Mouse (Mus musculus) heart, embryonic 11.5 days (tissue): ENCODE results near the gene Ywhag. TPM values are rescaled to one million over a fixed set of nuclear protein-coding genes. Genes with fewer than 3 reads are reported as not detected.

ENCODE experiments used
- ATAC-seq: fragments of 200-750 bp; cut with Nextera tagmentation; replicated peaks from 2 replicates; pipeline ENCODE4 v1.8.0; 2017; ENCODE audit warnings: moderate library complexity; ENCODE audit not compliant: insufficient number of reproducible peaks, low FRiP score, low TSS enrichment
- H3K27ac ChIP-seq: fragments of 300-500 bp; sonication (generic); 2 replicates; pipeline ENCODE4 v1.5.1; 2014; ENCODE audit warnings: mild to moderate bottlenecking, low read depth, low read length
- H3K27me3 ChIP-seq: fragments of 300-500 bp; sonication (generic); 2 replicates; pipeline ENCODE4 v1.6.1; 2014; ENCODE audit warnings: mild to moderate bottlenecking, low read length, mixed read lengths; ENCODE audit not compliant: control insufficient read depth, insufficient read depth
- H3K36me3 ChIP-seq: fragments of 300-500 bp; sonication (generic); 2 replicates; pipeline ENCODE4 v1.6.1; 2014; ENCODE audit warnings: mild to moderate bottlenecking, low read length, moderate library complexity, mixed read lengths; ENCODE audit not compliant: control insufficient read depth, insufficient read depth
- H3K4me1 ChIP-seq: fragments of 300-500 bp; sonication (generic); 2 replicates; pipeline ENCODE4 v1.6.1; 2014; ENCODE audit warnings: low read length; ENCODE audit not compliant: control insufficient read depth, insufficient read depth
- H3K4me2 ChIP-seq: fragments of 300-500 bp; sonication (generic); 2 replicates; pipeline ENCODE4 v1.6.1; 2014; ENCODE audit warnings: mild to moderate bottlenecking, moderate library complexity
- H3K4me3 ChIP-seq: fragments of 300-500 bp; sonication (generic); 2 replicates; pipeline ENCODE4 v1.5.1; 2014; ENCODE audit warnings: low read depth, low read length
- H3K9ac ChIP-seq: fragments of 300-500 bp; sonication (generic); 2 replicates; pipeline ENCODE4 v1.6.1; 2014; ENCODE audit warnings: mild to moderate bottlenecking, low read depth, low read length, moderate library complexity
- H3K9me3 ChIP-seq: fragments of 300-500 bp; sonication (generic); replicated peaks from 2 replicates; pipeline ENCODE4 v1.6.1; 2016; ENCODE audit warnings: low read length; ENCODE audit not compliant: control insufficient read depth
- WGBS: fragments of 180-500 bp; shearing (Covaris S2); extraction: QIAGEN DNeasy Blood & Tissue Kit; methylation state at CpG from one replicate; pipeline ENCODE4 v1.1.7; 2014; ENCODE audit not compliant: insufficient replicate concordance; 5-methylcytosine and 5-hydroxymethylcytosine counted together
- polyA plus RNA-seq: library from polyadenylated mRNA; unstranded; fragments of >200 nt; fragmentation: Nextera tagmentation; extraction: Ambion mirVana; gene quantifications from 2 replicates; pipeline ENCODE4 v1.2.1, GENCODE M21; 2014

The Ywhag gene
- polyA plus RNA-seq, 1 experiment from 2014 or later = 103 TPM

DNA sequence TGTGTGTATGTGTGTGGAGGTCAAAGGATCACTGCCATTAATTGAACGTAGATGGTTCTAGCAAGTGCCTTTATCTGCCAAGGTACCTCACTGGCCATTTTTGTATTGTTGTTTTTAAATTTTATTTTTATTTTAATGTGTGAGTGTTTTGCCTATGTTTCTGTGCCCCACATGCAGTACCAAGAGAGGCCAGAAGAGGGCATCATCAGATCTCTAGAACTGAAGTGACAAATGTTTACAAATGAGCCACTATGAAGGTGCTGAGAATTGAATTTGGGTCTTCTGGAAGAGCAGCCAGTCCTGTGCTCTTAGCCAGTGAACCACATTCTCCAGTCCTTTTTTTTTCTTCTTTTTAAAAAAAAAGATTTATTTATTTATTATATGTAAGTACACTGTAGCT lies 34.4 kb upstream of the Ywhag start:
- Histone ChIP-seq H3K27me3 (0 out of 2 replicates have a peak, but pooled peaks cover 5% of the 10 kb centered on the region), H3K9ac (no peak overlapping the region), H3K4me1 (peaks cover 5% of the 10 kb centered on the region; the same call in 1 of the 2 replicates), H3K36me3 (no peaks in the 10 kb centered on the region), H3K4me2 (no peak overlapping the region), H3K4me3 (no peak overlapping the region), H3K27ac (no peak overlapping the region), H3K9me3 (no peaks in the 10 kb centered on the region)
- 58% methylated on average over 1 of the region's 1 CpGs for WGBS
- no peak for ATAC-seq

DNA sequence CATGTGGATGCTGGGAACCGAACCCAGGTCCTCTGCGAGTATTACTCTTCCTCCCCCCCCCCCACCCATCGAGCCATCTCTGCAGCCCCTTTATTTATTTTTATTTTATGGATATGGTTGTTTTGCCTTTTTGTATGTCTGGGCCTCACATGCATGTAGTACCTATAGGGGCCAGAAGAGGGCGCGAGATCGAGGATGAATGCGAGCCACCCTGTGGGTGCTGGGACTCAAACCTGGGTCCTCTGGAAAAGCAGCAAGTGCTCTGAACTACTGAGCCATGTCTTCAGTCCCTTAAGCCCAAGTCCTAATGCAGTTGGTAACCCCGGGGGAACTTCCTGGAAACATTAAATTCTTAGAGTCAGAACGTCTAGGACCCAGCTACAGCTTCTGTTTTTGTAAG lies 32.5 kb upstream of the Ywhag start:
- 49% methylated on average over 9 of the region's 9 CpGs for WGBS
- H3K27me3 ChIP-seq = 0 out of 2 replicates have a peak, but pooled peaks cover 5% of the 10 kb centered on the region
- H3K27ac ChIP-seq = no peak overlapping the region
- no peaks in the 10 kb centered on the region for H3K36me3 ChIP-seq
- no peak for ATAC-seq
- H3K4me1 ChIP-seq = peaks cover 11% of the 10 kb centered on the region; the same call in 1 of the 2 replicates
- no peak overlapping the region for H3K4me2 ChIP-seq
- no peak overlapping the region for H3K4me3 ChIP-seq
- no peaks in the 10 kb centered on the region for H3K9me3 ChIP-seq
- no peak overlapping the region for H3K9ac ChIP-seq

DNA sequence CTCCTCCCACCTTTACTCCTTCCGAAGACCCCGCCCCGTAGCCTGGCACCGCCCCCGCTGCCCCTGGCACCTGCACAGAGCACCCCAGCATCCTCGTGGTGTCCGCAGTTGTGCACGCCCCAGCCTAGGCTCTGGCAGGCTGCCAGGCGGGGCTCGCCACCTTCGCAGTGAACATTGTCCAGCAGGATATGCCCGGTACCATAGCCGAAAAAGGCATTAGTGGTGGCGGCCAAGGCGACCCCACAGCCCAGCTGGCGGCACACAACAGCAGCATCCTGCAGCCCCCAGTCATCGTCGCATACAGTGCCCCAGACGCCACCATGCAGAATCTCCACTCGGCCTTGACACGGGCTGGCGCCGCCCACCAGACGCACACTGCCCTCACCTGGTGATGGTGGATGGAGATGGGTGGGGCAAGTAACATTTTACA lies 31.1 kb upstream of the Ywhag start:
- Histone ChIP-seq H3K4me1 (peaks cover 12% of the 10 kb centered on the region; the same call in 1 of the 2 replicates), H3K9me3 (no peaks in the 10 kb centered on the region), H3K27me3 (0 out of 2 replicates have a peak, but pooled peaks cover 5% of the 10 kb centered on the region), H3K27ac (no peak overlapping the region), H3K4me2 (peak overlapping the region; percentile 61), H3K4me3 (peak overlapping the region; percentile 25; the same call in 1 of the 2 replicates), H3K9ac (0 out of 2 replicates have a peak overlapping the region, but pooled peaks have one; percentile 10), H3K36me3 (no peaks in the 10 kb centered on the region)
- WGBS = 11% methylated on average over 24 of the region's 24 CpGs
- ATAC-seq = no peak

DNA sequence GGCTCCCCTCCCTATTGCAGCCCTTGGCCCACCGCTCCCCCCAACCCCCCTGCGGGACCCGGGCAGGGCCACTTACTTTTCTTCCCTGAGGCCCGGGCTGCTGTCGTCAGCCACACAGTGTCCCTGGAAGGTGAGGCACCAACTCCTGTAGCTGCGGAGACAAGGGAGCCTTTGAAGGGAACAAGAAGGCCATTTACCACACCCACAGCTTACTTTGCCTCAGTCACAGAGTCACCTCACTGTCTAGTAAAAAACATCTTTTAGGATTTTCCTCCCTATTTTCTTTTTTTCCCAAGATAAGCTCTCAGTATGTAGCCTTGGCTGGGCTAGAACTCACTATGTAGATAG lies 28.8 kb upstream of the Ywhag start:
- ATAC-seq = no peak
- Histone ChIP-seq H3K4me3 (peak overlapping the region; percentile 63), H3K9me3 (no peaks in the 10 kb centered on the region), H3K9ac (peak overlapping the region; percentile 92), H3K27me3 (0 out of 2 replicates have a peak, but pooled peaks cover 5% of the 10 kb centered on the region), H3K36me3 (no peaks in the 10 kb centered on the region), H3K4me1 (peaks cover 12% of the 10 kb centered on the region; the same call in 1 of the 2 replicates), H3K27ac (peak overlapping the region; percentile 95), H3K4me2 (peak overlapping the region; percentile 98)
- WGBS = 2% methylated on average over 6 of the region's 6 CpGs

DNA sequence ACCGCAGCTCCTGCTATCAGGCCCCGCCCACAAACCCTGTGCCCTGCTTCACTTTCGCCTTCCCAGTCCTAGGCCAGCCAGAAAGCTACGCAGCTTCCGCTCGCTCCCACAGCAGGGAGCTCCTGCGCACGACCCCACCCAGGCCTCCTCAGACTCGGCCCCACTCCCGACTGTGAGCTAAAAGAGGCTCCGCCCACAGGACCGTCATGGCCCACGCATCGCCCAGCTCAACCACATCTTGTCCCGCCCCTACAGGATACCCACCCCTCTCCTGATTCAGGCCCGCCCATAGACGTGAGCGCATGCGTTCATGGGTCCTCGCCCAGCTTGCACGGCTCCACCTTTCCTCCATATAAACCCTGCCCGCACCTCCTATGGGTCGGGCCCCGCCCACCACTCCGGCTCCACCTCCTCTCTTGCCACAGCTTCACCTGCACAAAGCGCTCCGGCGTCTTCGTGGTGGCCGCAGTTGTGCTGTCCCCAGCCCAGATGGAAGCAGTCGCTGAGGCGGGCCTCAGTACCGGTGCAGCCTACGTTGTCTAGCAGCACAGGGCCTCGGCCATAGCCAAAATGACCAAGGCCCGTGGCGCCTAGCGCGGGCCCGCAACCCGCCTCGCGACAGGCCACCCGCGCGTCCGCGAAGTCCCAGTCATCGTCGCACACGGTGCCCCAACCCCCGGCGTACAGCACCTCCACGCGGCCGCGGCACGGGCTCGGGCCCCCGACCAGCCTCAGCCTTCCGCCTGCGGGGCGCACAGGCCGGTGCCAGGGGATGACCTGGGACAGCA lies 28.3 kb upstream of the Ywhag start:
- H3K27me3 ChIP-seq = 0 out of 2 replicates have a peak, but pooled peaks cover 5% of the 10 kb centered on the region
- H3K9ac ChIP-seq = peak overlapping the region; percentile 92
- H3K9me3 ChIP-seq = no peaks in the 10 kb centered on the region
- ATAC-seq = peak; percentile 96
- under 1% methylated on average over 64 of the region's 64 CpGs for WGBS
- H3K4me1 ChIP-seq = peaks cover 12% of the 10 kb centered on the region; the same call in 1 of the 2 replicates
- no peaks in the 10 kb centered on the region for H3K36me3 ChIP-seq
- peak overlapping the region; percentile 98 for H3K4me2 ChIP-seq
- peak overlapping the region; percentile 95 for H3K27ac ChIP-seq
- peak overlapping the region; percentile 63 for H3K4me3 ChIP-seq

DNA sequence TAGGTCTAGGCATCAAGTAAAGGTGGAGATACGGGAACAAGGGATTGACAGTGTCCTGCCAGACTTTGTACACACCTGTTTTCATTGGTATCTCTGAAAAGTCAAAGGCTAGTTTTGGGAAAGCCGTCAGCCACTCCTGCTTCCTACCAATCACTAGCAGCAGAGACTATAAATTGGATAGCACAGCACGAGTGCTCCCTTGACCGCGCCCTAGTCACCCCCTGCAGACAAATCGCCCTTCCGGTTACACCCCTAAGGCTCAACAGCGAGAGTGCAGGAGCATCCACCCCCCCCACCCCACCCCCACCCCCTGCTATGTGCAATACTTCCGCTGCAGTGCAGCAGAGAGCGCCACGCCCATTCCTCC lies 27.7 kb upstream of the Ywhag start:
- no peak; the same call in 1 of the 2 replicates for ATAC-seq
- Histone ChIP-seq H3K36me3 (no peaks in the 10 kb centered on the region), H3K27me3 (0 out of 2 replicates have a peak, but pooled peaks cover 5% of the 10 kb centered on the region), H3K4me2 (peak overlapping the region; percentile 98), H3K9ac (peak overlapping the region; percentile 60), H3K27ac (peak overlapping the region; percentile 95), H3K4me3 (peak overlapping the region; percentile 63), H3K4me1 (peaks cover 14% of the 10 kb centered on the region), H3K9me3 (no peaks in the 10 kb centered on the region)
- WGBS = 0% methylated on average over 11 of the region's 11 CpGs

DNA sequence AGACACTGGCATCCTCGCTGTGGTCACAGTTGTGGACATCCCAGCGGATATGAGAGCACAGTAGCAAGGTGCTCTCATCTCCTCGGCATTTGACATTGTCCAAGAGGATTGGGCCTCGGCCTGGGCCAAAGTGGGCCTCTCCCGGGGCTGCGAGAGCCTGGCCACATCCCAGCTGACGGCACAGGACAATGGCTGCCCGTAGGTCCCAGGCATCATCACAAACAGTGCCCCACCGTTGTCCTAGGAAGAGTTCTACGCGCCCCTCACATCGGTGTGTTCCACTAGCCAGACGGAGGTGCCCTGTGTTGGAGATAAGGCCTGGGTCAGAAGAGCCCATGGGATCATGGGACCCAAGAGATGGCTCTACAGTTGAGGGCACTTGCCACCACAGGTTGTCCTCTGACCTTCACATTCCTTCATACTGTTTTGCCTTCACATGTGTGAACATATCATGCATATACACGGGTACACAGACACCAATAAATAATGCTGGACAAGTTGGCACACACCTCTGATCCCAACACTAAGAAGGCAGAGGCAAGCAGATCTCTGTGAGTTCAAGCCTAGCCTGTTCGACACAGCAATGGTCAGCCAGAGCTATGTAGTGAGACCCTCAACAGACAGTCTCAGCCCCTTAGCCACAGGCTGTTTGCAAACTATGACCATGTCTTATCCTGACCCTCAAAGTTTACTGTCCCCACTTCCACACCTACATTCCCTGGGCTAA lies 26.7 kb upstream of the Ywhag start:
- peak overlapping the region; percentile 98; the same call in 1 of the 2 replicates for H3K4me2 ChIP-seq
- H3K27ac ChIP-seq = peak overlapping the region; percentile 95; the same call in 1 of the 2 replicates
- no peaks in the 10 kb centered on the region for H3K36me3 ChIP-seq
- H3K9me3 ChIP-seq = no peaks in the 10 kb centered on the region
- no peak for ATAC-seq
- H3K4me1 ChIP-seq = peaks cover 16% of the 10 kb centered on the region
- no peak overlapping the region for H3K9ac ChIP-seq
- no peak overlapping the region for H3K4me3 ChIP-seq
- 94% methylated on average over 15 of the region's 15 CpGs for WGBS
- H3K27me3 ChIP-seq = 0 out of 2 replicates have a peak, but pooled peaks cover 5% of the 10 kb centered on the region

DNA sequence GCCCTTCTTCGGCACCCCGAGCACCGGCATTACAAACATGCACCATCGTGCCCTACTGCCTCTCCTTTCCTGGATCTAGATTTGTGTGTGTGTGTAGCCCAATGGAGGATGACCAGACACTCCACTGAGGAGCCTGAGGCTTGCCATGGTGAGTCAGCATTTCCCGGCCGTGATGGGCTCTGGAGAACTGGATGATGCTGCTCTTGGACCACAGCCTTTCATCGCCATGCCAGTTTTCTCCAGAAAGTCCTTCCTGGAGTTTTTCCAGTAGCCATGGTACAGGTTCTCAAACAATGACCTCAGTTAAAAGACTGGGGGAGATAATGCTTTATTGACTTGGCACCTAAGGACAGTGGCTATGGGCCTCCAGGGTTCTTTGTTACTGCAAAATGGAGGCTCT lies 25.5 kb upstream of the Ywhag start:
- H3K4me3 ChIP-seq = no peak overlapping the region
- WGBS = 89% methylated on average over 7 of the region's 7 CpGs
- H3K4me1 ChIP-seq = peaks cover 11% of the 10 kb centered on the region
- H3K27ac ChIP-seq = no peak overlapping the region
- no peak for ATAC-seq
- H3K27me3 ChIP-seq = no peaks in the 10 kb centered on the region
- no peak overlapping the region for H3K4me2 ChIP-seq
- no peaks in the 10 kb centered on the region for H3K36me3 ChIP-seq
- H3K9me3 ChIP-seq = no peaks in the 10 kb centered on the region
- H3K9ac ChIP-seq = no peak overlapping the region
